Mouse (Mus musculus) T-helper 2 cell (primary cell): Measurements from ENCODE around the gene Dis3l.

Experiments
- in situ Hi-C: fragments of 300-600 bp; cut with MboI, MseI; formaldehyde crosslinking; loops from one replicate; pipeline ENCODE4 v1.15.1; 2025; ENCODE audit warnings: high pct_unique_total_duplicates

Gene Dis3l

DNA sequence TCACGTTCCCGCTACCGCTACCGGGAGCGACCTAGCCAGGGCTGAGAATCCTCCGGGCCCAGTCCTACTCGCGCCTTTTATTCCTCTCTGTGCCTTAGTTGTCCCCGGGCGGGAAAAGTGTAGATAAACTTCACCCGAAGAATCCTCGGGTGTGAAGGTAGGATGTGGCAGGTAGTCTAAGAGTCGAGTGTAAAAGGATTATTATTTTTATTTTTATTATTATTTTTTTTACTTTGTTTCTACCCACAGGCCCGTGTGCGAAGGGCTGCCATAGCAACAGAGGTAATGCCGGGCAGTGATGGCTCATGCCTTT lies at the start of gene Dis3l:
Gene Dis3l (minus strand): TSS at position 35 of the 313 bp plus-strand sequence.
- in situ Hi-C loops = loop anchor here (10.0 kb wide), 1 partner anchor 1976 kb away; no protein-coding TSS in a partner anchor

DNA sequence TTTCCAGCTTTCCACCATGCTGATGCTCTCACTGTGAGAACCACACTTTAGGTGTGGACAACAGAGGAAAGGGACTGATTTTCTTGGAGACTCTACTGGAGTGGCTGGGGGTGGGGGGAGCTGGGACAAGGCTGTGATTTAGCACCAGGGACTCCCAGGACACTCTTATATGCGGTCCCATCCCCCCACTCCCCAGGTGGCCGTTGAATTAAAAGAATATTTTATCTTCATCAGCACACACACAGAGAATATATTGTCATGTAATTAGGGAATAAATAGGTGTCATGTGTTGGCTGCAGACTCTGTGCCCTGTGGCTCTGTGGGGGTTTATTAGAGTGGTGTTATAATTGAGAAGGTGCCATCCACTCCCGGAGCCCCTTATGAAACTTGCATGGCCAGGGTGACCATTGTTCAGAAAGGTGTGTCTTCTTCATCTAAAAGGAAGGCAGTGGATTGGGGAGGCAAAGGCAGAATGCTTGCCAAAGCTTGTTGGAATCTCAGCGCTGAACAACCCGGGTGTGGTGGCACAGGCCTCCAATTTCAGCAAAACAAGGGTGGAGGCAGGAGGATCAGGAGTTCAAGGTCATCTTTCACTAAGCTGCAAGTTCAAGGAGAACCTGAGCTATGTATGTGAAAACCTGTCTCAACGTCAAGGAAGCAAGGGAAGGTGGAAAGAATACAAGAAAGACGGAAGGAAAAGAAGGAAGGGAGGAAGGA lies 48.6 kb upstream of the Dis3l start:
- in situ Hi-C loops = no loop called here

DNA sequence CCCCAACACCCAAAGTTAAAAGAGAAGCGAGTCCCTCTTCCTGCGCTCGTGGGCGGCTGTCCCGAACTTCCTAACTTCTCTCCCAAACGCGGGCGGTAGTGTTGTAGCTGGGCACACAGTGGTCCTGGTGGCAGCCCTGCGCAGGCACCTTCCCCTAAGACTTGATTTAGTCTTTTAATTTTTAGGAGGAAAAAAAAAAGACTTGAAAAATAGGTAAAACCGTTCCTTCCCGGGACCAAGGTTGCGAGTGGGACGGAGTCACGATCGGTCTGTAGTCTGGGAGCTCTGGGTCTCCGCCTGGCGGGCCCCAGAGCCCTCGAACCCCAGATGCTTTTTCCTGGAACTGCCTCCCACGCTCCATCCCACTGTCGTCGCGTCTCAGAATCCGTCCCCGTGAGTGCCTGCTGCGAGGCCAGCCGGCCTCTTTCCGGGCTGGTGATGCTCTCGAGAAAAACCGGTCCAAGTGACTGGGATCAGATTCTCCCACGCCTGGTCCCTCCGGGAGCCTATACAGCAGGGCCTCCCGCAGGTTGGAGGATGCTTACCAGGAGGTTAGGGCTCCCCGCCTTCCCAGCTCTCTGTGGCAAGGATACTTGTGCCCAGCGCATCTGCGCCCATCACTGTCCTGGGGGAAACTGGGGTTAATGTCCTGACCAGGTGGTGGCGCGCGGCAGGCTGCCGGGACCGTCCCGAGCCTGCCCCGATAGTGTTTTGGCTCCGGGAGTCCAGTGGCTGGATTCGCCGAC lies 45.6 kb upstream of the Dis3l start:
- in situ Hi-C loops = no loop called here

DNA sequence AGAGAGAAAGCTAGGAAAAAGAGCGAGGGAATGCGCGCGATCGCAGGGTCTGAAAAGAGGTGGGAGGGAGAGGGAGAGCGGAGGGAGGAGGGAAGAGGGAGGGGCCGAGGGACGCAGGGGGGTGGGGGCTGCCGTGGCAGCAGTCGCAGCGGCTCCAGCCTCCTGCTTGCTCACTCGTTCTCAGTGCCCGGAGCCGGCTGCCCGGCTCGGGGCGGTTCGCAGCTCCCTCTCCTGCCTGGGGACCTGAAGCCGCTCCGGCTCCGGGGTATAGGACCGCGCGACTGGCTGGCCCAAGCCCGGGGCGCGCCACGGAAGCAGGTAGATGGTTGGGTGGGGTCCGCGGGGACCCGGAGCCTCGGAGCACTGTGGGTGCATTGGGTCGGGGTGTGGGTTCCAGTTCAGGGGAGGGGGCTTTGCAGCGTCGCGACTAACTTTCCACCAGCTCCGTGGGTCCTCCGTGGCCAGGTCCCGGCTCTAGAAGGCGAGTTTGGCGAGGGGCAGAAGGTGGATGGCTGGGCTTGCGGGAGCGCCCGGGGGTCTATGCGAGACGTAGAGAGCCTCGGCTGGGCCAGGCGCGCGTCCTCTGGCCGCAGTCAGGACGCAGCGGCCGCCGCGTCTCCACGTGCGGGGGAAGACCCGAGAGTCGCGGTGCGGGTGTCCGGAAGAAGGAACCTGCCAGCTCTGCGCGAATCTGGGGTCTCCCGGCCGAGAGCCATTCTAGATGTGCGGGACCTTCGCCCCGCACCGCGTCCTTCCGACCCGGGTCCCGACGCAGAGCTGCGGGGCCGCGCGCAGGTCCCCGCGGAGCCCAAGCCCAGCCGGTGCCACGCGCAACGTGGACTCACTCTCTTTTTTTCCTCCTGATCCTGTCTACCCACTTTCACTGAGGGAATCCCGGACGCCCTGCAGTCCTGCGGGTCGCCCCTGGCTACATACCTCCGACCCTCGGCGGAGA lies 44.7 kb upstream of the Dis3l start, which contains the start of gene Megf11:
Gene Megf11 (plus strand): TSS at position 116 of the 955 bp plus-strand sequence.
- in situ Hi-C loops = no loop called here

DNA sequence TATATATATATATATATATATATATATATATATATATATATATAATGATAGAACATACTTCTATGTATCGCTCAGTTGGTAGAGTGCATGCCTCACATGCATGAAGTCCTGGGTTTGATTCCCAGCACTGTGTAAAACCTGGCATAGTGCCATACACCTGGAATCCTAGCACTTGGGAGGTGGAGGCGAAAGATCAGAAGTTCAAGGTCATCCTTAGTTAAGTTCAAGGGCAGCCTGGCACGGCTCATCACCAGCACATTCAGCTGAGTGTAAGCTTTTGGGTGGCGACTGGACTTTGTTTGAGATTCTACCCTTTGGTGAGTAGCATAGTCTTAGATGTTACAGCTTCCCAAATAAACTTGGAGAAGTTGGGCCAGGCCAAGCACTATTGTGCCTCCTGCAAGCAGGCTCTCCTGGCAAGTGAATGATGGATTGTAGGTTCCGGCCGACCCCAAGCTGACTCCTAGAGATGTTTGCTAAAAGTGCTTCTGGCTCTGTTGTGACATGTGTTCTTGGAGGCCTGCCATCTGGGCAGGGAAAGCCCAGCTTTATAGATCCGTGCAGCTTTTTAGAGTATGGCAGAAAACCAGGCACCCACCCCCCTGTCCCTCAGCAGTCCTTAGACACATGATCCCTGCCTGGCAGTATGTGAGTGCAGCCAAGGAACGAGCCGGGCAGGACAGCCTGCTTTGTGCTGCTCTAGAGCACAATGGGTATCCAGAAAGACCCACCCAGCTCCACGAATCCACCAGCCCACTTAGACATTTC lies 42.1 kb upstream of the Dis3l start:
- in situ Hi-C loops = no loop called here

DNA sequence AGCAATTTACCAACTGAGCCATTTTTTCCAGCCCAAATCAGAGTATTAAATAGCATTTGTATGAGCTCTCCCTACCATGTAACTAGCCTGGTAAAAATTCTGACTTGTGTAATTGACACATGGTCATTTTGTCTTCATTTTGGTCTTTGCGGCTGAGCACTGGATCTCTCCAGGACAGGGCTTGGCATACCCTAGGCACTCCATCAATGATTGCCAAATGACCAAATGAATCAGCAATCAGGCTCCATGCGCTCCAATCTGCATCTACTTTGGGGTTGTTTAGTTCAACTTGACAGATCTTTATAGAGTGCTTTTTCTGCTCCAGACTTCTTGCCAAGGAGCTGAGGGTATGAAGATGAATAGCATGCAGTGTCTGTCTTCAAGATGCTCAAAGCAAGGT lies 35.3 kb upstream of the Dis3l start:
- in situ Hi-C loops = no loop called here

DNA sequence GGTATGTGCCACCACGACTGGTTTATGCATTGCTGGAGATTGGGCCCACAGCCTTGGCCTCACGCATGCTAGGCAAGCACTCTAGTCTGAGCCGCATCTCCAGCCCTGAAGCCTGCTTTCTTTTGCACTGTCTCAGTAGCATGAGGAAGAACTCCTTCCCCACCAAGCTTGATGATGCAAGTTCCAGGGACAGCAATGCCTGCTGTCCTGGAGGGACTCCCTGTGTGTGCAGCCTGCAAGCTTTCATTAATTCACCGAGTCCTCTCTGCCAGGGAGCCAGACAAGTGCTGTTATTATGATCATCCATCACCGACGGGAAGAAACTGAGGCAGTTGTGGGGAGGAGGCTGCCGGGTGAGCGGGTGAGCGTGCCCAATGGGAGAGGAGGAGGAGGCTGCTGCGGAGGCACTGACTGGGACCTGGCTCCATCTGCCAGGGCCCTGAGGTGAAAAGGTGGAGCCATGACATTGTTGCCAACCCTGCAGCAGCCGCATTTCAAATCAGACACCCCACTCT lies 30.3 kb upstream of the Dis3l start:
- in situ Hi-C loops = no loop called here

DNA sequence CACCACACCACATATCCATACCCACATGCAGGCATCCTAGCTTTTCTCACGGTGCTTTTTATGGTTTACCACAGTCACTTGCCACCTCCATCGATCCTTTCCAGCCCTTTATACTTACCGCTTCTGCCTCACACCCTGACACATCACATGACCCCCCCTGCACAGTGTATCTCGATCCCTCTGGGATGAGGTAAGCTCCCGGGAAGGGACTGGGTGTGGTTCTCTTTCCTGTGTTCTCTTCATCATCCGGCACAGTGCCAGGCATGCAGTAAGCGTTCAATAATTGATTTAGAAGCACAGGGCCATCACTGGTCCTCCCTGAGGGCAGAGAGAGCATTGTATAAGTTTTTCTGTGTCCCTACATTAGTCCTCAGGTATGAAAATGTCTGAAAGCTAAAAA lies 28.8 kb upstream of the Dis3l start:
- in situ Hi-C loops = no loop called here

DNA sequence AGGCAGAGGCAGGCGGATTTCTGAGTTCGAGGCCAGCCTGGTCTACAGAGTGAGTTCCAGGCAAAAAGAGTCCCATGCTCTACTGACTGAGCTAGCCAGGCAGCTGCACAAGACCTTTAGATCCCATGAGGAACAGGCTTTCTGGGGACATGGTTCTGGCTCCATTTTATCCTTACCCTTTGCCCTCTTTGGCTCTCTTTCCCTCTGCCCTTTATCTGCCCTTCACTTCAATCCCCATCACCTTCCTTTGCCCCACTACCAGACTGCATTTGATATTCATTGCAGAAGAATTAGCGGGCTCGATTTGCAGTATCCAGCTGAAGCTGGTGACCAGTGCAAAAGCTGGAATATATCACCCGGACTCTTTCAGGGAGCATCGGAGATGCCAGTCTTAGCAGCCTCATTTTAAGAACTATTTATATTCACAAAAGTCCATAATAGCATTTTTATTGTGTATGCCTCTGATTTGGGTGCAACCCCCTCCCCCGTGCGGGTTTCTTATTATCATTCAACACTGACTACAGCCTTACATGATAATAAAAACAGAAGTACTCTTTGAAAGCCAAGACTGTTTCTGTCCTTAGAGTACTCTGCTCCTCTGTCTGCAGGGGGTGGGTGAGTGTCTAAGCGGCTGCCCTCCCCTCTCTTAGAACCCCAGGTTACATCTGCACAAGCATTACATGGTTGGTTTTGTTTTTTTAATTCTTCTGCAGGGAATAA lies 20.3 kb upstream of the Dis3l start:
- in situ Hi-C loops = no loop called here

DNA sequence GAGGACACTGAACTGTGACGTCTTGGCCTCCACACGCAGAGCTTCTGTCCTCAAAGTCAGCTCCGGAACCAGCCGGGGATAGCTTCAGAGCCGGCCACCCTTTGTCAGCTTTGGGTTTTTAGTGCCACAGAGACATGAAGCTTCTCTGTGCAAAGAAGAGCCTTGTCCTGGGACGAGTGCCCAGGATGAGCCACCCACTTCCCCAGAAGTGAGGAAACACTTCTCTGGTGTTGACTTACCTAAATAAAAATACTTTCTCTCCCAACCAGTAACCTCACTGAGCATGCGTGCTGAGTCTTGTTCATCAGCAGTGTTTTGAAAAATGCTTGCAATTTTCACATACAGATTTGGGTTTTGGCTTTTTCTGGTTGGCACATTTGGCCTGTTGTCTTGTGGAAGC lies 14.5 kb upstream of the Dis3l start:
- in situ Hi-C loops = no loop called here

DNA sequence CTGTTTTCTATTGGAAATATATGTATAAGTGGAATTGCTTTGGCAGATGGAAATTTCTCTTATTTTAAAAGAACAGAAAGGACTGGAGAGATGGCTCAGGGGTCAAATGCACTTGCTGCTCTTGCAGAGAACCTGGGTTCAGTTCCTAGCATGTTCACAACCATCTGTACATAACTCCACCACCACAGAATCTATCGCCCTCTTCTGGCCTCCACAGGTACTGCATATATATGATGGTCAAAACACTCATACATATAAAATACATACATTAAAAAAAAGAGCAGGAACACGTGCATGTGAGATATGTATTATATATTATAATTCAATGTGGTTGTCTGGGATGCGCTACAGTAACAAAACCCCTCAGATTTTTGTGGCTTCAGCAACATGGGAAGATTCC lies 10.1 kb upstream of the Dis3l start:
- in situ Hi-C loops = no loop called here

DNA sequence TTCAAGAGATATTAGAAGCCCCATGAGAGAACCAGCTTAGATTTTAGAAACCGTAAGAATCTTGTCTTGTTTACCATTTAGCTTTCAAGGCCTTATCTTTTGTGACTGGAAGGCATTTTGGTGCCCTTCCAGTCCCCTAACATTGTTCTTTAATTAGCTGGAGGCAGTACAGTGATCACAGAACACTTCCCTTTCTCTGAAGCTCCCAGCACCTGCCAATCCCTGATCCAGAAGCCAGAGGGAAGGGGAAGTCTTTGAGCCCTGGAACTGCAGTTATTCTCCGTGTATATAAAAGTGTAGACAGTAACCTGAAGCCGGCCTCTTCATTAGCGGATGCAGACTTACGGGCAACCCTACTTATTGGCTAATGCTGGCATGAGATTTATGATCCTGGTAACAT lies 8.4 kb upstream of the Dis3l start:
- in situ Hi-C loops = loop anchor here (10.0 kb wide), 1 partner anchor 1985 kb away; no protein-coding TSS in a partner anchor

DNA sequence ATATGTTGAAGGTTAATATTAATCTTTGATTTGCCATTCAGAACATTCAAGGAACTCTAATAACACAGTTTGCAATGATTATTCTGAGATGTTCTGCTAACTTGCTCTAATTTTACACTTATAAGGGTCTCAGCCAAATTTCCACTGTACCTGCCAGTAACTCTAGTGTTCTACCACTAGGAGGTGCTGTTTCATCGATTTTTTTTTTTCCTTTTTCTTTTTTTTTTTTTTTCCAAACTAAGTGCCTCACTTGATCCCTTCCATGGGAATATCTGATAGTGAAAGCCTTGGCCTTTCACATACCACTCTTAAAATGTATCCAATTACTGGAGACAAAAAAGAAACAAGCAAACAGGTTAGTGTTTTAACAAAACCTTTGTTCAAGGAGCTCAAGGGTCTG lies 6.3 kb upstream of the Dis3l start:
- in situ Hi-C loops = loop anchor here (10.0 kb wide), 1 partner anchor 1983 kb away; no protein-coding TSS in a partner anchor

DNA sequence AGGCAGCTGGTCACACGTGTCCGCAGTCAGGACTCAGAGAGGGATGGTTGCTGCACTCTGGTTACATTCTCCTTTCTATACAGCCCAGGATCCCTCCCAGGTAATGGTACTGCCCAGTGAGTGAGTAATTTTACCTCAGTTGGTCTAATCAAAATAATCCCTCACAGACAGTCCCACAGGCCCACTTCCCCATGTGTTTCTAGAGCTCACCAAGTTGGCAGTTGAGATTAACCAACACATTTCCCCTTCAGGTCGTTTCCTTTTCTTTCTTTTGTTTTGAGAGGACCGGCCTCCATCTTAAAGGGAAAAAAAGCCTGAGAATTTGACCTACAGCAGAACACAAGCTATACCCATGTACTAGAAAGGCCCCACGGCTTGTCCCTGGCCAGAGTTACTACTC lies 4.8 kb upstream of the Dis3l start:
- in situ Hi-C loops = loop anchor here (10.0 kb wide), 1 partner anchor 1981 kb away; no protein-coding TSS in a partner anchor

DNA sequence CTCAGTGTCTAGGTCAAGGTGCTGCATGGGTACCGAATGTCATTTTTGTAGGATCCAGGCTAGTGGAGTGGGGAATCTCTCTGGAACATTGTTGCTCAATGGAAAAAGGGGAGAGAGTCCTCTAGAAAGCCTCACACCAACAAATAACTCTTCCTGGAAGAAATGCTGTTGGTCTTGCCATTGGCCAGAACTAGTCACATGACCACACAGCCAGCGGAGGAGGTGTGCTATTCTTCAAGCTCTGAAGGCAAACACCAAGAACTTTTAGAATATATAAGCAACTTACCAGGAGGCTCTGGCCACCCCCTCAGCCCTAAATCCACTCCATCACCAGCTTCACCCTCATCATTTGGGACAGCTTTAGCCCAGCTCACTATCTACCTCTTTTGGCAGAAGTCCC lies 2.6 kb upstream of the Dis3l start:
- in situ Hi-C loops = loop anchor here (10.0 kb wide), 1 partner anchor 1979 kb away; no protein-coding TSS in a partner anchor

DNA sequence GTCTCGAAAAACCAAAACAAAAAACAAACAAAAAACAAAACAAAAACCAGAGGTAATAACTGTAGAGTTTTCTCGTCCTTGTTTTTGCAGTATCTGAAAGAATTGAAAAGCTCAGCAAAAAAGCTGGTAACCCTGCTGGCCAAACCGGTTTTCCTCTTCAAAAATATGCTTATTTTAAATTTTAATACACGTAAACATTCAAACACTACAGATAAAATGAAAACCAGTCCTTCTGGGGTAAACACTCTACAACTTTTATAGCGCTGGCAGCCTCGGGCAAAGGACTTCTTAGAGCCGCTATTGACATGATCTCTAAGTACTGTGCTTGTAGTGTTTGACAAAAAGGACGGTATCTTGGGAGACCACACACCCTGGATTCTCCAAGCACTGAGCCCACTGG lies 583 bp upstream of the Dis3l start:
- in situ Hi-C loops = loop anchor here (10.0 kb wide), 1 partner anchor 1977 kb away; no protein-coding TSS in a partner anchor

DNA sequence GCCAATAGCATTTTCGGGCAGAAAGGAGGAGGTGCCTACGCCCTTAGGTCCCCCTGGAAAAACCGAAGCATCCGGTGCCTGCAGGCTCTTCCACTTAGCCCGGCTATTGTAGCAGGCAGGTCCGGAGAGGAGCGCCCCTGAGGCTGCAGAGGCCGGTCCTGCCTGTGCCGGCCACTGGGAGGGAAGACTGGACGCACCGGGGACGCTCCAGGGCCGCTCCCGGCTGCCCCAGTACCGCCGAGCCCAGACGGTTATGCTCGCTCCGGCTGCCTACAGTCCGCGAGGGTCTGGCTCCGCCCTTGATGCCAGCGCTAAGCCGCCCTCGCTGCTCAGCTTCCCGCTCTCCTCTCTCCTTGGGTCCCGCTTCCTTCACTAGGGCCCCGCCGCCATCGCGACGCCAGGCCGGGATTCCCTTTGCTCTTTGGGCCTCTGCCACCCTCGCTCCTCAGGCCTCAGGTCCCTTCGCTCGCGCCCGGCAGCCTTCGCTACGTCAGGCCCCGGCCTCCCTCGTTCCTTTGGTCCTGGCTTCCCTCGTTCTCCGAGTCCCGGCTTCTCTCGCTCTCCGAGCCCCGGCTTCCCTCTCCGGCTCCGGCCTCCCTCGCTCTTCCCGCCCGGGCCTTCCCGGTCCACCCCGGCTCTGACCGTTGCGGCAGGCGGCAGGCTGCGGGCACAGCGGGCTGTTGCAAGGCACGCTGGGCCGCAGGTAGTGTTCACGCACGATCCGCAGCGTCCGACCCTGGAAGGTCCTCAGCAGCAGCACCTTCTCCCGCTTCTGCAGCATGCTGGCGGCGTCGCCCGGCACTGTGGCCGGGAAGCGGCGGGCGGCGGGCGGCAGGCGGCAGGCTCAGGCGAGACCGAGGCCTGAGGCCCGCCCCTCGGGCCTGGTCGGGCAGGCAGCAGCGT lies 486 bp downstream of the Dis3l start:
- in situ Hi-C loops = loop anchor here (10.0 kb wide), 1 partner anchor 1976 kb away; no protein-coding TSS in a partner anchor

DNA sequence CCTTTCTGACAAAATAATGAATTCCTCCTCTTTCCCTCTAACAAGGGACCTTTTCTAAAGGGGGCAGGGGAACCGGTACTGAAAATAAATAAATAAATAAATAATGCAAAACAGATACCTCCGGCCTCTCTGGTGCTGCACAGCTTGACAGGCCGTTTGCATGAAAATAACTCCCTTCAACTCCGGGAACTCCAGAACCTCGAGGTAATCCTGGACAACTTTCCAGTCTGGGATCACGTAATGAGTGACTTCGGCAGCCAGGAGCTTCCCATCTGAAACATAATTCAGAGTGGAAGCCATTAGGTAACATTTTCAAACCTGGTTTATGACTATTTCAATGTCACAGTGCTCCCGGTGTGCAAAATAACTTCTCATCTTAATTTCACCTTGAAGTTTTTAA lies 1.7 kb downstream of the Dis3l start:
- in situ Hi-C loops = no loop called here

DNA sequence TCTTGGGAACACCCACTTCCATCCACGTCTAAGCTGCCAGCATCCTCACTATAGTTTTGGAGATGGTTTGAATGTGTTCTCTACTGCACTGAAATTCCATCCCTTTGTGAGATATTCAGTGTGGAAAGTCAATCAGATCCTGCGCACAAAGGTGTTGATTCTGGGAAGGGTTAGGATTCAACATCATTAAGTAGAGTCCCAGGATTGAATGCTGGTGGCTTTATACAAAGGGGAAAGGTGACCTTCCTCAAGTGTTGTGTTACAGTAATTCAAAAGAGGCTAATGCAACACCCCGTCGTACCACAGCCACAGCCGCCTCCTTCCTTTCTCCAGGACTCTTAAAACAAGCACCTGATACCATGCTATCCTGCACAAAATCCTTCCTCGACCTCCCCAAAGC lies 5.3 kb downstream of the Dis3l start:
- in situ Hi-C loops = no loop called here
